Mouse (Mus musculus): ENCODE results near the gene Pou3f4. TPM values are rescaled to one million over a fixed set of nuclear protein-coding genes. Genes with fewer than 3 reads are reported as not detected.
A peak's percentile ranks its signal among the peaks of the same experiment; 100 is the strongest.
"Not testable (repeated sequence)": the region's sequence is repeated elsewhere in the genome, so short reads cannot be mapped to it uniquely, and the experiment has no call there.

The Pou3f4 gene
- 18.1 and 28.1 TPM in 2 replicates for polyA plus RNA-seq (2014; fragmentation: Nextera tagmentation; extraction: Ambion mirVana)

DNA sequence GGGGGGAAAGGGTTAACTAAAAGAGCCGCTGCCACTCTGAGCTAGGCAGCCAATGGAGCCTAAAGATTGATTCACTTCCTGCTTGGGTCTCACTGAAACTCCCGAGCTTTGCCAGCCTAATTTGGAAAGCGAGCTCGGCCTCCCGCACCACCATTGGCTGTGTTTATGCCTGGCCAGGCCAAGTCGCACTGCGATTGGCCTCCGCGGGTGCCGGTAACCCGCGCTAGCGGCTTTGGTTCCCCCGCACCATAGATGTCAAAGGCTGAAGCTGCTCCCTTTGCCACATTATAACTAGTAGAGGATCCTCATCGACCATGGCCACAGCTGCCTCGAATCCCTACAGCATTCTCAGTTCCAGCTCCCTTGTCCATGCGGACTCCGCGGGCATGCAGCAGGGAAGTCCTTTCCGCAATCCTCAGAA is at the start of gene Pou3f4:
Pou3f4 (plus strand) TSS at position 130 of the 421 bp plus-strand sequence.
- Histone ChIP-seq H3K9me3 (ENCODE audit: control insufficient read depth, low read length) (no peaks in the 10 kb centered on the region), H3K9ac (ENCODE audit: low read depth, low read length) (peak within 1 kb of the TSS; percentile 74), H3K4me1 (replicated peaks; ENCODE audit: control insufficient read depth, insufficient read depth, low read length) (no peaks in the 10 kb centered on the region), H3K4me3 (ENCODE audit: low read depth, low read length) (peak within 1 kb of the TSS; percentile 60), H3K27ac (ENCODE audit: low read depth, low read length) (peak within 1 kb of the TSS; percentile 89), H3K36me3 (ENCODE audit: control insufficient read depth, insufficient read depth, low read length) (no peaks in the 10 kb centered on the region), H3K4me2 (replicated peaks; ENCODE audit: low read depth, low read length) (peak within 1 kb of the TSS; percentile 41), H3K27me3 (ENCODE audit: control insufficient read depth, insufficient read depth, low read length) (no peaks in the 10 kb centered on the region)
- peak; percentile 87 for ATAC-seq (ENCODE audit: low FRiP score)
- DNase-seq (ENCODE audit: low spot score), result peak; percentile 76
- WGBS, result 15% methylated on average over 20 of the region's 20 CpGs

DNA sequence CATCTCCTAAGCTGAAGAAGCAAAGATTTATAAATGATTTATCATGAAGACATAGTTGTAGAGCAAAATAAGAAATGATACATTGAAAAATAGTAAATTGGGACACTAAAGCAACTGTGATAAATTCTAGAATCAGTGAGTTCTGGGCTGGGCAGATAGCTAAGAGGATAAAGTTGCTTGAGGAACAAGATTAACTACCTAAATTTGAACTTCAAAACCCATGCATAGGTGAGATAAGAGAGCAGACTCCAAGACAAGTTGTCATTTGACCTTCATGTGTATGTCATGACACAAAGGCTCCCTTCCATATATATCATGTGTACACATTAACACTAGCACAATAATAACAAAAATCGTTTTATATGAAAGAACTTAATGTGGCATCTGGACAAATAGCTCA is 48.1 kb upstream of the Pou3f4 start:
- Histone ChIP-seq H3K27me3 (ENCODE audit: control insufficient read depth, insufficient read depth, low read length) (no peaks in the 10 kb centered on the region), H3K4me1 (replicated peaks; ENCODE audit: control insufficient read depth, insufficient read depth, low read length) (no peaks in the 10 kb centered on the region), H3K27ac (ENCODE audit: low read depth, low read length) (no peak overlapping the region), H3K4me2 (replicated peaks; ENCODE audit: low read depth, low read length) (no peak overlapping the region), H3K9ac (ENCODE audit: low read depth, low read length) (no peak overlapping the region), H3K9me3 (ENCODE audit: control insufficient read depth, low read length) (no peaks in the 10 kb centered on the region), H3K4me3 (ENCODE audit: low read depth, low read length) (no peak overlapping the region), H3K36me3 (ENCODE audit: control insufficient read depth, insufficient read depth, low read length) (no peaks in the 10 kb centered on the region)
- DNase-seq (ENCODE audit: low spot score) (no peak), ATAC-seq (ENCODE audit: low FRiP score) (no peak)
- 63% methylated on average over 1 of the region's 1 CpGs for WGBS

DNA sequence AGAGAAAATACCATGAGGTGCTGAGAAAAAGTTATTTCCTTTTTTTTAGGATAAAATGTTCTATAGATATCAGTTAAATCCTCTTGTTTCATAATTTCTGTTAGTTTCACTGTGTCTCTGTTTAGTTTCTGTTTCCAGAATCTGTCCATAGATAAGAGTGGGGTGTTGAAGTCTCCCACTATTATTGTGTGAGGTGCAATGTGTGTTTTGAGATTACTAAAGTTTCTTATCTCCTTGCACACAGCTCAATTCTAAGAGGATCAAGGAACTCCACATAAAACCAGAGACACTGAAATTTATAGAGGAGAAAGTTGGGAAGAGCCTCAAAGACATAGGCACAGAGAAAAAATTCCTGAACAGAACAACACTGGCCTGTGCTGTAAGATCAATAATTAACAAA is 39.3 kb upstream of the Pou3f4 start:
- H3K36me3 ChIP-seq (ENCODE audit: control insufficient read depth, insufficient read depth, low read length); DNase-seq (ENCODE audit: low spot score); H3K27me3 ChIP-seq (ENCODE audit: control insufficient read depth, insufficient read depth, low read length); H3K4me1 ChIP-seq (replicated peaks; ENCODE audit: control insufficient read depth, insufficient read depth, low read length); H3K4me2 ChIP-seq (replicated peaks; ENCODE audit: low read depth, low read length); ATAC-seq (ENCODE audit: low FRiP score); H3K27ac ChIP-seq (ENCODE audit: low read depth, low read length); H3K9me3 ChIP-seq (ENCODE audit: control insufficient read depth, low read length); H3K9ac ChIP-seq (ENCODE audit: low read depth, low read length); H3K4me3 ChIP-seq (ENCODE audit: low read depth, low read length): not testable (repeated sequence)

DNA sequence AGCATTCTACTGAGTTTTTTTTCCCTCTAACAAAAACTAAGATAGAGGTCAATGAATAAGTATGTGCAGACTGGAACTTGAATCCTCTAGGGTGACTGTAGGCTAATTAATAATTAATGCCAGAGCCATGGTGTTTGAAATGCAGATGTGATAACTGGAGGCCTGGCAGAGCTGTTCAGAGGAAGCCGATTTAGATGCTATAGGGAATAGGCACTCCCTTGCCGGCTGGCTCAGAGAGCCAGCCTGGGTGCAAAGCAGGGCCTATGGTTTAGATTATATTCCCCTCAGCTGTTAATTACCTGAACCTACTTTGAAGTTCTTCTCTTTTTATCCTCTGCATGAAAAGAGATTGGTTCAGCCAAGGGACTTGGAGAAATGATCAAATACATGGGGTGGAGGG is 11.6 kb upstream of the Pou3f4 start:
- DNase-seq (ENCODE audit: low spot score) (no peak), ATAC-seq (ENCODE audit: low FRiP score) (peak; percentile 57; the same call in 1 of the 2 replicates)
- Histone ChIP-seq H3K9me3 (ENCODE audit: control insufficient read depth, low read length) (no peaks in the 10 kb centered on the region), H3K36me3 (ENCODE audit: control insufficient read depth, insufficient read depth, low read length) (no peaks in the 10 kb centered on the region), H3K27ac (ENCODE audit: low read depth, low read length) (no peak overlapping the region), H3K27me3 (ENCODE audit: control insufficient read depth, insufficient read depth, low read length) (no peaks in the 10 kb centered on the region), H3K4me2 (replicated peaks; ENCODE audit: low read depth, low read length) (no peak overlapping the region), H3K9ac (ENCODE audit: low read depth, low read length) (no peak overlapping the region), H3K4me3 (ENCODE audit: low read depth, low read length) (no peak overlapping the region), H3K4me1 (replicated peaks; ENCODE audit: control insufficient read depth, insufficient read depth, low read length) (no peaks in the 10 kb centered on the region)
- WGBS, result 48% methylated on average over 2 of the region's 2 CpGs

DNA sequence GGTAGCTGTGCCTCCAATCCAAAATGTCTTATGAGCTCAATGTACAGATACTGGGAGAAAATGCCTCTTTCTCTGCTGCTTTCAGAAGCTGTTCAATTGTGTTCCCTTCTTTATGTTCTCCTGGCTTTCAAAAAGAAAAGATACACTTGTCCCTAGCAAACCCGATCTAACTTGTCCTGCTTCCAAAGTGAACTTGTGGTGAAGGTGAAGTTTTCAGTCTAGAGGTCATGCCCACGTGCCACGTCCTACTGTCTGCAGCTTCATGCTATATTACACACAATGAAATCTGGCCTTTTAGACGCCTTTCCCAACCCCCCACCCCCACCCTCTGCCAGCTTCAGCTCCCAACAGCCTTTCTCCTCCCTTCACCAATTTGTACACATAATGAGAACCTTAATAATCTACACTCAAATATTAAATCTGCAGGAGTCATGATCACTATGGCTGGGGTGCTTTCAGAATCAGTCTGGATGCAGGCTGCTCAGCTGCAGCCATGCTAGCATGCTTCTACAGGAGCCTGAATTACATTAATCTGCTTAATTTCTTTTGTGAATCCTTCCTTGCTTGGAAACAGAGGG is 4.0 kb upstream of the Pou3f4 start:
- WGBS, result 34% methylated on average over 4 of the region's 4 CpGs
- ATAC-seq (ENCODE audit: low FRiP score) (peak; percentile 34; the same call in 1 of the 2 replicates), DNase-seq (ENCODE audit: low spot score) (peak; percentile 22)
- Histone ChIP-seq H3K27ac (ENCODE audit: low read depth, low read length) (peak overlapping the region; percentile 81), H3K9me3 (ENCODE audit: control insufficient read depth, low read length) (no peaks in the 10 kb centered on the region), H3K4me1 (replicated peaks; ENCODE audit: control insufficient read depth, insufficient read depth, low read length) (no peaks in the 10 kb centered on the region), H3K27me3 (ENCODE audit: control insufficient read depth, insufficient read depth, low read length) (no peaks in the 10 kb centered on the region), H3K4me3 (ENCODE audit: low read depth, low read length) (peak overlapping the region; percentile 33; the same call in 1 of the 2 replicates), H3K9ac (ENCODE audit: low read depth, low read length) (peak overlapping the region; percentile 16; the same call in 1 of the 2 replicates), H3K36me3 (ENCODE audit: control insufficient read depth, insufficient read depth, low read length) (no peaks in the 10 kb centered on the region), H3K4me2 (replicated peaks; ENCODE audit: low read depth, low read length) (peak overlapping the region; percentile 14; the same call in 1 of the 2 replicates)

DNA sequence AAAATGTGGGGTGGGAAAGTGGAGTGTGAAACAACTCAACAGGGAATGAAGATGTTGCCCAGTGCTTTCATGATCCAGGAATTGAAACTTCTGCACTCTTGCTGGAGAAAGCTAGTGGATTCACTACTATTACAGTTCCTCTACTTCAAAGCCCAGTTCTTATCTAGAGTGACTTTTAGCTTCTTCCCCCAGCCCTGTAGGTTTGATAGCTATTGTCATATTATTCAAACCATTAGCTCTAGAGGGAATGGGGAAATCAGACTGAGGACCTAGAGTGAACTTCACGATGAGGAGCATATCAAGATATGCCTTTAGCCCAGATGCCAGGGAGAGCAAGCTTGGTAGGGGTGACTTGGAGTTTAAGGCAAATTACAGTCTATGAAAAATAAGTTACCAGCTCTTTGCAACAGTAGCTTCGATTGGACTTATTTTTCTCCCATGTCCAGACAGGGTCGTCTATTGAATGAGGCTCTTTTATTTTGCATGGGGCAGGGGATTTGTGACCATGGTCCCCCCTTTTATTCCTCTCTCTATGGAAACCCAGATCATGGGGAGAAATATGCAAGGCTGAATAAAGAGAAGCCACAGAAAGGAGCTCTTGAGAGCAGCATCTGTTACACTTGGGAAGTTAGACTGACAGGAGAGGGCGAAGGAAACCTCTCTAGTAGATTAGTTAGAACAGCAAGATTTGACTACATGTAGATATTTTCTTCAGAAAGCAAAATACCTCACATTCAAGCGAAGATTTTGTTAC is 3.1 kb upstream of the Pou3f4 start:
- WGBS, result 23% methylated on average over 5 of the region's 5 CpGs
- no peaks in the 10 kb centered on the region for H3K9me3 ChIP-seq (ENCODE audit: control insufficient read depth, low read length)
- peak; percentile 34 for DNase-seq (ENCODE audit: low spot score)
- no peaks in the 10 kb centered on the region for H3K36me3 ChIP-seq (ENCODE audit: control insufficient read depth, insufficient read depth, low read length)
- no peaks in the 10 kb centered on the region for H3K4me1 ChIP-seq (replicated peaks; ENCODE audit: control insufficient read depth, insufficient read depth, low read length)
- peak overlapping the region; percentile 81 for H3K27ac ChIP-seq (ENCODE audit: low read depth, low read length)
- H3K4me2 ChIP-seq (replicated peaks; ENCODE audit: low read depth, low read length), result peak overlapping the region; percentile 21
- H3K4me3 ChIP-seq (ENCODE audit: low read depth, low read length), result peak overlapping the region; percentile 33
- peak; percentile 37 for ATAC-seq (ENCODE audit: low FRiP score)
- H3K9ac ChIP-seq (ENCODE audit: low read depth, low read length), result peak overlapping the region; percentile 34
- H3K27me3 ChIP-seq (ENCODE audit: control insufficient read depth, insufficient read depth, low read length), result no peaks in the 10 kb centered on the region

DNA sequence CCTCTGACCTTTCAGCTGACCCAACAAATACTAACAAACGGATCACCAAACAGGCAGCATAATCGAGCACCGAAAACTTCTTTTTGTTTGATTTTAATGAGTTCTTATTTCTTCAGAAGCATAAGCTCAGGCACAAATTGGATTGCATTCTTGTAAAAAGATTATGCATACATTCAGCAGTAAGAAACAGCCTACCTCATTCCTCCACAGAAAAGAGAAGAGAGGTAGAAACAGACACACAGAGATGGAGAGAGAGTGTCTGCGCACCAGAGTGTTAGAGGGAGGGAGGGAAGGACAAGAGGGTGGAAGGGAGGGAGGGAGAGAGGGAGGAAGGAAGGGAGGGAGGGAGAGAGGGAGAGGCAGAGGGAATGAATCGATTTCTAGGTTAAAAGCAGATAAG is 2.0 kb upstream of the Pou3f4 start:
- H3K4me3 ChIP-seq (ENCODE audit: low read depth, low read length), result peak overlapping the region; percentile 33

DNA sequence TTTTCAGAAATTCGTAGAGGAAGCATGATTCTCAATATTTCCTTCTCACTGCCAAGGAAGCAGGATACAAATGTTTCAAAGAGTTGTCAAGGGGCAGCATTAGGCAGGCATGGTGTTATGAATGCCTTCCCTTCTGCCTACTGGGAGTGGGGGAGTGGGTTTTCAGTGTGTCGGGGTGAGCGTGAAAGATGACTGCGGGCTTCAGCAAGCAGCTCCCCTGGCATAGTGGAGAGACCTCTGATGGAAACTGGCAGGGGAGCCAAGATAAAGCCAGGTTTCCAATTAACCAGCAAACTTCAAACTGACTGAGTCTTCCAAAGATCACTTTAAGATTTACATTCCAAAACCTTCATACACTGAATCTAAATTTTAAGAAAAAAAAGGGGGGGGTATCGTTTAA is 679 bp upstream of the Pou3f4 start:
- DNase-seq (ENCODE audit: low spot score) (peak; percentile 27), ATAC-seq (ENCODE audit: low FRiP score) (no peak)
- H3K27me3 ChIP-seq (ENCODE audit: control insufficient read depth, insufficient read depth, low read length), result no peaks in the 10 kb centered on the region
- H3K4me1 ChIP-seq (replicated peaks; ENCODE audit: control insufficient read depth, insufficient read depth, low read length), result no peaks in the 10 kb centered on the region
- H3K9me3 ChIP-seq (ENCODE audit: control insufficient read depth, low read length), result no peaks in the 10 kb centered on the region
- peak overlapping the region; percentile 67 for H3K27ac ChIP-seq (ENCODE audit: low read depth, low read length)
- peak overlapping the region; percentile 35 for H3K4me2 ChIP-seq (replicated peaks; ENCODE audit: low read depth, low read length)
- WGBS, result 15% methylated on average over 5 of the region's 5 CpGs
- H3K4me3 ChIP-seq (ENCODE audit: low read depth, low read length), result peak overlapping the region; percentile 60
- no peaks in the 10 kb centered on the region for H3K36me3 ChIP-seq (ENCODE audit: control insufficient read depth, insufficient read depth, low read length)
- 0 out of 2 replicates have a peak overlapping the region, but pooled peaks have one; percentile 45 for H3K9ac ChIP-seq (ENCODE audit: low read depth, low read length)

More for the DNA sequence above, 2.0 kb upstream of the Pou3f4 start:
- ATAC-seq (ENCODE audit: low FRiP score), result 0 out of 2 replicates have a peak, but pooled peaks have one; percentile 15
- Histone ChIP-seq H3K4me2 (replicated peaks; ENCODE audit: low read depth, low read length) (peak overlapping the region; percentile 21), H3K4me1 (replicated peaks; ENCODE audit: control insufficient read depth, insufficient read depth, low read length) (no peaks in the 10 kb centered on the region), H3K27ac (ENCODE audit: low read depth, low read length) (peak overlapping the region; percentile 68), H3K27me3 (ENCODE audit: control insufficient read depth, insufficient read depth, low read length) (no peaks in the 10 kb centered on the region), H3K9ac (ENCODE audit: low read depth, low read length) (peak overlapping the region; percentile 52), H3K36me3 (ENCODE audit: control insufficient read depth, insufficient read depth, low read length) (no peaks in the 10 kb centered on the region), H3K9me3 (ENCODE audit: control insufficient read depth, low read length) (no peaks in the 10 kb centered on the region)
- DNase-seq (ENCODE audit: low spot score), result peak; percentile 33
- WGBS, result 11% methylated on average over 5 of the region's 5 CpGs

Measured in hindbrain, embryonic 11.5 days (tissue).